Comparison of ENCODE assay signal across 28 mouse cellular contexts in the genomic region with DNA sequence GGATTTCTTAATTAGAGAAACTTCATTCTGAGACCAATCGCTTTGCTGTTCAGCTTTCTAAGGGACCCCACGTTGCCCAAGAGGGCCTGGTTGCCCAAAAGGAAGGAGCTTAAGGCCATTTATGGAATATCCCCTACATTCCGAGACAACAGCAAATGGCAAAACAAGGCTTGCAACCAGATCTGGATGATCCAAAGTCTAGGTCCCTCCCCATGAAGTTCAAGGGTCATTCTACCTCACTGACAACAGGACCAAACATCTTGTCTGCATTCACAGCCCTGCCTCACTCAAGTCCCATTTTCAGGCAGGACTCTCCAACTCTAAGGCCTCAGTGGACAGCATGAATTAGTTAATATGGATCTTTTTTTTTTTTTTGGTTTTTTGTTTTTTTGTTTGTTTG. TPM values are rescaled to one million over a fixed set of nuclear protein-coding genes. Genes with fewer than 3 reads are reported as not detected.
DNase-seq lines count a peak whose midpoint lies in the region; ATAC-seq and TF ChIP-seq lines count a peak whose summit lies in the region.
"Had no signal": no experiment of that assay in that cellular context is flagged by ENCODE, and none has a peak within 500 bp of the region (broad histone marks: within the 10 kb centered on the region; RNA-seq: fewer than 3 reads in every experiment).

No protein-coding gene starts in this region.

- peak; percentile 64 for DNase-seq in kidney, adult 11 months
- peak; percentile 83 for DNase-seq in kidney, adult 9 months
- DNase-seq in liver, adult 2 months (ENCODE audit: extremely low read depth, low read depth, low spot score): peak; percentile 12
- no peak for DNase-seq in liver, postnatal 0 days
- DNase-seq: adrenal gland, adult 8-10 months; adrenal gland, postnatal 25 days; cerebellum, adult 11-12 months; cerebellum, adult 8-10 months; cerebellum, postnatal 10 days; cerebellum, postnatal 36 days; embryo, embryonic 11 days; gastrocnemius, postnatal 10 days; gastrocnemius, postnatal 36 days; heart, adult 2 months; heart, postnatal 14 days; heart, postnatal 4 days had no signal

- no peak for TF ChIP-seq POLR2A in liver, adult 2 months (IDR thresholded peaks at IDR 0.05; ENCODE audit: extremely low read depth, insufficient read depth, low read length)

- TF ChIP-seq EP300 in liver, postnatal 0 days (IDR thresholded peaks at IDR 0.05; ENCODE audit: low read depth): no peak

- TF ChIP-seq CTCF in liver, adult 2 months (IDR thresholded peaks at IDR 0.05; ENCODE audit: low read depth, low read length): no peak
- TF ChIP-seq CTCF in liver, postnatal 0 days (IDR thresholded peaks at IDR 0.05; ENCODE audit: low read depth): no peak

- no peaks in the 10 kb centered on the region for H3K27me3 ChIP-seq in kidney, embryonic 16.5 days (ENCODE audit: insufficient read depth, low read length)
- no peaks in the 10 kb centered on the region for H3K27me3 ChIP-seq in kidney, embryonic 14.5 days (ENCODE audit: control insufficient read depth, insufficient read depth, low read length)
- H3K27me3 ChIP-seq in liver, adult 2 months (ENCODE audit: control insufficient read depth, insufficient read depth, low read length): no peaks in the 10 kb centered on the region
- no peaks in the 10 kb centered on the region for H3K27me3 ChIP-seq in liver, postnatal 0 days (ENCODE audit: insufficient read depth, low read length)
- H3K27me3 ChIP-seq: embryonic facial prominence, embryonic 13.5 days; forebrain, embryonic 12.5 days; forebrain, embryonic 15.5 days; heart, embryonic 13.5 days had no signal

- H3K79me2 ChIP-seq in liver, adult 2 months (ENCODE audit: control insufficient read depth, insufficient read depth, low read length): no peaks in the 10 kb centered on the region

- H3K36me3 ChIP-seq in kidney, embryonic 16.5 days (ENCODE audit: insufficient read depth, low read length): no peaks in the 10 kb centered on the region
- H3K36me3 ChIP-seq in kidney, embryonic 14.5 days (ENCODE audit: control insufficient read depth, insufficient read depth, low read length): no peaks in the 10 kb centered on the region
- no peaks in the 10 kb centered on the region for H3K36me3 ChIP-seq in liver, adult 2 months (ENCODE audit: control insufficient read depth, insufficient read depth, low read length)
- H3K36me3 ChIP-seq in liver, postnatal 0 days (replicated peaks; ENCODE audit: insufficient read depth, low read length): no peaks in the 10 kb centered on the region
- H3K36me3 ChIP-seq: embryonic facial prominence, embryonic 10.5 days; embryonic facial prominence, embryonic 13.5 days; forebrain, embryonic 12.5 days; forebrain, embryonic 15.5 days; heart, embryonic 10.5 days; heart, embryonic 13.5 days had no signal

- no peak overlapping the region for H3K9ac ChIP-seq in kidney, embryonic 16.5 days (replicated peaks; ENCODE audit: low read length)
- H3K9ac ChIP-seq in kidney, embryonic 14.5 days (ENCODE audit: low read depth, low read length): no peak overlapping the region
- no peak overlapping the region for H3K9ac ChIP-seq in liver, adult 2 months (ENCODE audit: low read depth, low read length)
- H3K9ac ChIP-seq in liver, postnatal 0 days (replicated peaks): no peak overlapping the region
- H3K9ac ChIP-seq: embryonic facial prominence, embryonic 13.5 days; forebrain, embryonic 12.5 days; forebrain, embryonic 15.5 days; heart, embryonic 13.5 days; hindbrain, embryonic 14.5 days had no signal

- no peak overlapping the region for H3K4me3 ChIP-seq in kidney, embryonic 16.5 days (ENCODE audit: low read length)
- H3K4me3 ChIP-seq in kidney, embryonic 14.5 days (ENCODE audit: low read length): no peak overlapping the region
- H3K4me3 ChIP-seq in liver, adult 2 months (ENCODE audit: insufficient read depth, low read depth, low read length): no peak overlapping the region
- no peak overlapping the region for H3K4me3 ChIP-seq in liver, postnatal 0 days (ENCODE audit: low read depth, low read length)
- H3K4me3 ChIP-seq: embryonic facial prominence, embryonic 10.5 days; embryonic facial prominence, embryonic 13.5 days; erythroblast, embryonic 14.5 days; forebrain, embryonic 12.5 days; forebrain, embryonic 15.5 days; heart, adult 2 months; heart, embryonic 10.5 days; heart, embryonic 13.5 days had no signal

- H3K4me1 ChIP-seq in kidney, embryonic 16.5 days (ENCODE audit: insufficient read depth, low read length): no peaks in the 10 kb centered on the region
- no peaks in the 10 kb centered on the region for H3K4me1 ChIP-seq in kidney, embryonic 14.5 days (ENCODE audit: control insufficient read depth, insufficient read depth, low read length)
- H3K4me1 ChIP-seq in liver, adult 2 months (ENCODE audit: control insufficient read depth, insufficient read depth, low read length): no peaks in the 10 kb centered on the region
- no peaks in the 10 kb centered on the region for H3K4me1 ChIP-seq in liver, postnatal 0 days (ENCODE audit: insufficient read depth)
- H3K4me1 ChIP-seq: embryonic facial prominence, embryonic 10.5 days; embryonic facial prominence, embryonic 13.5 days; forebrain, embryonic 12.5 days; forebrain, embryonic 15.5 days; heart, embryonic 13.5 days had no signal

- no peaks in the 10 kb centered on the region for H3K9me3 ChIP-seq in kidney, embryonic 16.5 days (ENCODE audit: low read length)
- no peaks in the 10 kb centered on the region for H3K9me3 ChIP-seq in kidney, embryonic 14.5 days (ENCODE audit: control insufficient read depth, low read length)
- H3K9me3 ChIP-seq in liver, postnatal 0 days (ENCODE audit: low read length): no peaks in the 10 kb centered on the region
- H3K9me3 ChIP-seq: embryonic facial prominence, embryonic 10.5 days; embryonic facial prominence, embryonic 13.5 days; forebrain, embryonic 12.5 days; forebrain, embryonic 15.5 days; heart, embryonic 10.5 days; heart, embryonic 13.5 days had no signal

- no peak for ATAC-seq in kidney, embryonic 16.5 days (ENCODE audit: low FRiP score, low TSS enrichment)
- ATAC-seq in kidney, embryonic 14.5 days (ENCODE audit: low FRiP score, low TSS enrichment): no peak
- no peak for ATAC-seq in liver, postnatal 0 days
- ATAC-seq: activated CD4-positive, CD25-positive, alpha-beta regulatory T cell, adult 4 months; forebrain, embryonic 15.5 days had no signal

- 84% methylated on average over 3 of the region's 3 CpGs for WGBS in kidney, embryonic 16.5 days
- WGBS in kidney, embryonic 14.5 days: 84% methylated on average over 3 of the region's 3 CpGs
- WGBS in liver, adult 2 months: 95% methylated on average over 3 of the region's 3 CpGs
- WGBS in liver, postnatal 0 days (ENCODE audit: insufficient replicate concordance): 66% methylated on average over 3 of the region's 3 CpGs

- no peak overlapping the region for H3K27ac ChIP-seq in kidney, embryonic 16.5 days (ENCODE audit: low read length)
- no peak overlapping the region for H3K27ac ChIP-seq in kidney, embryonic 14.5 days (ENCODE audit: low read depth, low read length)
- H3K27ac ChIP-seq in liver, adult 2 months (replicated peaks; ENCODE audit: insufficient read depth, low read depth, low read length): no peak overlapping the region
- no peak overlapping the region for H3K27ac ChIP-seq in liver, postnatal 0 days (ENCODE audit: low read depth)
- H3K27ac ChIP-seq: embryonic facial prominence, embryonic 10.5 days; embryonic facial prominence, embryonic 13.5 days; forebrain, embryonic 12.5 days; forebrain, embryonic 15.5 days; heart, adult 2 months; heart, embryonic 10.5 days; heart, embryonic 13.5 days; hindbrain, embryonic 14.5 days had no signal

- H3K4me2 ChIP-seq in kidney, embryonic 16.5 days (replicated peaks; ENCODE audit: low read depth, low read length): no peak overlapping the region
- no peak overlapping the region for H3K4me2 ChIP-seq in kidney, embryonic 14.5 days (replicated peaks; ENCODE audit: low read depth, low read length)
- H3K4me2 ChIP-seq in liver, postnatal 0 days (ENCODE audit: low read depth, low read length): no peak overlapping the region
- H3K4me2 ChIP-seq: embryonic facial prominence, embryonic 13.5 days; forebrain, embryonic 12.5 days; forebrain, embryonic 15.5 days; heart, embryonic 13.5 days; hindbrain, embryonic 14.5 days had no signal

RNA-seq across cellular contexts. Expression of gene Lrp2, which starts 20.8 kb away (rescaled TPM):
- polyA plus RNA-seq in kidney, embryonic 16.5 days (2015; fragmentation: Nextera tagmentation; extraction: Ambion mirVana): 21.4 and 23.0 TPM in 2 replicates
- 5.6 and 13.8 TPM in 2 replicates for polyA plus RNA-seq in kidney, embryonic 14.5 days (2014; fragmentation: Nextera tagmentation; extraction: Ambion mirVana)
- total RNA-seq in liver, adult 2 months (2014; rRNA removed): 0.09 and 0.20 TPM in 2 replicates
- polyA plus RNA-seq in liver, adult 2 months (2012; rRNA removed): 0.02 and 0.04 TPM in 2 replicates
- polyA plus RNA-seq in liver, postnatal 0 days (2015; fragmentation: Nextera tagmentation; extraction: Ambion mirVana): 0.02 and 0.05 TPM in 2 replicates
- total RNA-seq: gastrocnemius, postnatal 36 days; granulocyte monocyte progenitor cell, adult 5-6 weeks had no signal
- polyA plus RNA-seq: erythroblast, embryonic 14.5 days had no signal

RNA-seq across cellular contexts. Expression of gene Bbs5, which starts 40.4 kb away (rescaled TPM):
- 16.1 and 19.9 TPM in 2 replicates for polyA plus RNA-seq in kidney, embryonic 16.5 days (2015; fragmentation: Nextera tagmentation; extraction: Ambion mirVana)
- polyA plus RNA-seq in kidney, embryonic 14.5 days (2014; fragmentation: Nextera tagmentation; extraction: Ambion mirVana): 19.7 and 24.1 TPM in 2 replicates
- 2.6 and 4.5 TPM in 2 replicates for total RNA-seq in liver, adult 2 months (2014; rRNA removed)
- polyA plus RNA-seq in liver, adult 2 months (2012; rRNA removed): 0.49 and 1.1 TPM in 2 replicates
- polyA plus RNA-seq in liver, postnatal 0 days (2015; fragmentation: Nextera tagmentation; extraction: Ambion mirVana): 3.6 and 3.9 TPM in 2 replicates
- polyA plus RNA-seq: erythroblast, embryonic 14.5 days had no signal
